Comparison of ENCODE assay signal across 9 mouse cellular contexts in the genomic region with DNA sequence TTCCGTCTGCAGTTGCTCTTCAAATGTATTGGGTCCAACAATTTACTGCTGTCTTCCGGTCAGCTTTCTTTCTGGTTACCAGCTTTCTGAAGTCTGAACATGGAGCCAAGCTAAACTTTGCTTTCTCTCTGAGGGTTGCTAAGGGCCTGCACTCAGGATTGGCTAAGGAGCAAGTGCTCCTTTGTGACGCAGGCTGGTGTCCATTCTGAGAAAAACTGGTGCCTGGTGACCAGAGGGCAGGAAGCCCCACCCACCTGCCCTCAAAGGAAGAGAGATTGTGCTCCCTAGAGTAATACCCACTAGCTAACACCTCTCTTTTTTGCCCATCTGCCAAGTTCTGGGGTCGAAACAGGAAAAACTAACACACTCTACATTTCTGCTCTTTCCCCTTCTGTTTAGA. TPM values are rescaled to one million over a fixed set of nuclear protein-coding genes. Genes with fewer than 3 reads are reported as not detected.
DNase-seq lines count a peak whose midpoint lies in the region; ATAC-seq lines count a peak whose summit lies in the region.
"Had no signal": no experiment of that assay in that cellular context is flagged by ENCODE, and none has a peak within 500 bp of the region (broad histone marks: within the 10 kb centered on the region; RNA-seq: fewer than 3 reads in every experiment).

No protein-coding gene starts in this region.

- H3K4me2 ChIP-seq in kidney, embryonic 14.5 days (replicated peaks; ENCODE audit: low read depth, low read length): no peak overlapping the region

- H3K27ac ChIP-seq in kidney, embryonic 14.5 days (ENCODE audit: low read depth, low read length): no peak overlapping the region
- H3K27ac ChIP-seq: hindbrain, postnatal 0 days had no signal

- DNase-seq in adrenal gland, adult 8-10 months: peak; percentile 3
- DNase-seq in adrenal gland, postnatal 4 days (ENCODE audit: low spot score in 2 of 2): no peak
- DNase-seq in lung, postnatal 36 days: peak; percentile 71
- no peak for DNase-seq in cerebellum, postnatal 10 days
- DNase-seq in right cerebral cortex, adult 18-20 months: no peak

- H3K9me3 ChIP-seq in kidney, embryonic 14.5 days (ENCODE audit: control insufficient read depth, low read length): no peaks in the 10 kb centered on the region

- 54% methylated on average over 4 of the region's 4 CpGs for WGBS in kidney, embryonic 14.5 days

- no peaks in the 10 kb centered on the region for H3K36me3 ChIP-seq in kidney, embryonic 14.5 days (ENCODE audit: control insufficient read depth, insufficient read depth, low read length)

- no peaks in the 10 kb centered on the region for H3K27me3 ChIP-seq in kidney, embryonic 14.5 days (ENCODE audit: control insufficient read depth, insufficient read depth, low read length)

- H3K4me3 ChIP-seq in kidney, embryonic 14.5 days (ENCODE audit: low read length): no peak overlapping the region

- ATAC-seq in common myeloid progenitor, adult 5-6 weeks (replicated peaks; ENCODE audit: low read depth, poor library complexity, severe bottlenecking): 0 out of 2 replicates have a peak, but pooled peaks have one; percentile 36
- ATAC-seq in kidney, embryonic 14.5 days (ENCODE audit: low FRiP score, low TSS enrichment): 0 out of 2 replicates have a peak, but pooled peaks have one; percentile 20
- ATAC-seq in CD4-positive, CD25-positive, alpha-beta regulatory T cell, adult 4 months: no peak
- ATAC-seq: hindbrain, postnatal 0 days had no signal

- no peaks in the 10 kb centered on the region for H3K4me1 ChIP-seq in kidney, embryonic 14.5 days (ENCODE audit: control insufficient read depth, insufficient read depth, low read length)

- H3K9ac ChIP-seq in kidney, embryonic 14.5 days (ENCODE audit: low read depth, low read length): no peak overlapping the region

RNA-seq across cellular contexts. Expression of a gene that starts 5.6 kb away (rescaled TPM):
- total RNA-seq in adrenal gland, adult 8-10 months (2022): under 1 TPM; 0.31 to 0.92 (median 0.38) TPM
- under 1 TPM; 0.54 to 0.76 TPM for total RNA-seq in adrenal gland, postnatal 4 days (2021)
- 0.27 TPM in 1 of 2 replicates, not detected in the other for total RNA-seq in common myeloid progenitor, adult 5-6 weeks (2017)
- 0.11 and 0.22 TPM in 2 replicates for polyA plus RNA-seq in kidney, embryonic 14.5 days (2014; fragmentation: Nextera tagmentation; extraction: Ambion mirVana)
- under 1 TPM; 0.23 to 0.71 TPM for polyA plus RNA-seq in CD4-positive, CD25-positive, alpha-beta regulatory T cell, adult 4 months (2017; shearing (Covaris generic))
- total RNA-seq: hindbrain, postnatal 0 days had no signal

Comparison
In these comparisons a context has a peak if more than half of its experiments do, and no peak if none do; other contexts are left out.
1. DNase-seq: peak in adrenal gland, adult 8-10 months (single experiment) and lung, postnatal 36 days (single experiment); none in adrenal gland, postnatal 4 days (0 of 2), cerebellum, postnatal 10 days (0 of 2) and right cerebral cortex, adult 18-20 months (single experiment).